Mouse (Mus musculus): Measurements from ENCODE around the gene Trim26. TPM values are rescaled to one million over a fixed set of nuclear protein-coding genes. Genes with fewer than 3 reads are reported as not detected.
"Not testable (repeated sequence)": the region's sequence is repeated elsewhere in the genome, so short reads cannot be mapped to it uniquely, and the experiment has no call there.

The Trim26 gene
- polyA plus RNA-seq, 1 experiment from 2014 or later, result 45.9 TPM

GRCm38 (mm10) chr17:36890073-36890903 lies 53.4 kb downstream of the Trim26 start, which contains the start of gene Trim40:
Trim40 (minus strand) TSS chr17:36890123.
- Histone ChIP-seq H3K9ac (no peak within 1 kb of the TSS), H3K4me3 (replicated peaks) (no peak within 1 kb of the TSS), H3K4me2 (no peak within 1 kb of the TSS), H3K36me3 (no peaks in the 10 kb centered on the region), H3K27ac (no peak within 1 kb of the TSS), H3K27me3 (peaks cover 15% of the 10 kb centered on the region), H3K9me3 (replicated peaks) (no peaks in the 10 kb centered on the region), H3K4me1 (no peaks in the 10 kb centered on the region)
- WGBS, result 89% methylated on average over 5 of the region's 5 CpGs
- no peak for ATAC-seq (replicated peaks; ENCODE audit: low FRiP score)

DNA sequence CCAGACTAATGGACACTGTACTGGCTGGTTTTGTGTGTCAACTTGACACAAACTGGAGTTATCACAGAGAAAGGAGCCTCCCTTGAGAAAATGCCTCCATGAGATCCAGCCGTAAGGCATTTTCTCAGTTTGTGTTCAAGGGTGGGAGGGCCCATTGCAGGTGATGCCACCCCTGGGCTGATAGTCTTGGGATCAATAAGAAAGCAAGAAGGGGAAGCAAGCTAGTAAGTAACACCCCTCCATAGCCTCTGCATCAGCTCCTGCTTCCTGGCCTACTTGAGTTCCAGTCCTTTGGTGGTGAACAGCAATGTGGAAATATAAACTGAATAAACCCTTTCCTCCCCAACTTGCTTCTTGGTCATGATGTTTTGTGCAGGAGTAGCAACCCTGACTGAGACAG lies 54.6 kb downstream of the Trim26 start:
- H3K27me3 ChIP-seq, result peaks cover 15% of the 10 kb centered on the region
- not testable (repeated sequence) for H3K36me3 ChIP-seq; H3K4me1 ChIP-seq; ATAC-seq (replicated peaks; ENCODE audit: low FRiP score); H3K4me2 ChIP-seq; H3K9me3 ChIP-seq (replicated peaks); H3K9ac ChIP-seq; H3K4me3 ChIP-seq (replicated peaks); H3K27ac ChIP-seq
- 97% methylated on average over 1 of the region's 1 CpGs for WGBS

DNA sequence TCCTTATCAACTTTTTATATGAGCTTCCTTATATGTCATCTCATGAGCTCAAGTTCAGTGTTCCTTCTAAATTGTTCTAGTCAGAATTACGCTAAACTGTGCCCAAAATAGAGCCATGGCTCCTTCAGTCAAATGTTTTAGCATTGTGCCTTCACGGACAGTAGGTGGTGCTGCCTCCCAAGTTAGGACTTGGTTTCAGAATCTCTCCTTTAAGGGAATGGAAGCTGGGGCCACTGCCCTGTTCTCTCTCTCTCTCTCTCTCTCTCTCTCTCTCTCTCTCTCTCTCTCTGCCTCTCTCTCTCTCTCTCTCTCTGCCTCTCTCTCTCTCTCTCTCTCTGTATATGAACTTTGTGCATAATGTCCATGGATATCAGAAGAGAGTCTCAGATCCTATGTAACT lies 55.4 kb downstream of the Trim26 start:
- 10% methylated on average over 2 of the region's 2 CpGs for WGBS
- Histone ChIP-seq H3K4me2 (no peak overlapping the region), H3K9me3 (replicated peaks) (no peaks in the 10 kb centered on the region), H3K27ac (no peak overlapping the region), H3K27me3 (peaks cover 15% of the 10 kb centered on the region), H3K4me1 (no peaks in the 10 kb centered on the region), H3K9ac (no peak overlapping the region), H3K4me3 (replicated peaks) (no peak overlapping the region), H3K36me3 (no peaks in the 10 kb centered on the region)
- ATAC-seq (replicated peaks; ENCODE audit: low FRiP score), result no peak

DNA sequence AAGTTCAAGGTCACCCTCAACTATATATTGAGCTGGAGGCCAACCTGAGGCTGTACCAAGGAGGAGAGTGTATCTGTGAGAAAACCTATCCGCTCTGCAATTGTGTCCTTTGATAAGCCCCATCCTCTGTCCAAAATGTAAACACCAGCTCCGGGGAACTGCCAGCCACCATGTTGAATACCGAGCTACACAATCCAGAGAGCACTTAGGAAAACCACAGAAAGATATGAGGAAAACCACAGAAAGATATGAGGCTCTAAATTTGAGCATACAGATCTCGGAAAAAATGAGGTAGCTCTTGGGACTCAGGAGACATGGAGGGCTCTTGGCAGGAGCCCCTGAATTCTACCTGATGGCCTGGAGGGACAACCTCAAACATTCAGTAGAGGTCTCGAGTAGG lies 56.5 kb downstream of the Trim26 start:
- H3K4me2 ChIP-seq, result no peak overlapping the region
- no peak for ATAC-seq (replicated peaks; ENCODE audit: low FRiP score)
- 79% methylated on average over 5 of the region's 5 CpGs for whole genome bisulfite sequencing
- no peak overlapping the region for H3K27ac ChIP-seq
- H3K9ac ChIP-seq, result no peak overlapping the region
- H3K4me3 ChIP-seq (replicated peaks), result no peak overlapping the region
- no peaks in the 10 kb centered on the region for H3K36me3 ChIP-seq
- H3K9me3 ChIP-seq (replicated peaks), result no peaks in the 10 kb centered on the region
- peaks cover 15% of the 10 kb centered on the region for H3K27me3 ChIP-seq
- no peaks in the 10 kb centered on the region for H3K4me1 ChIP-seq

DNA sequence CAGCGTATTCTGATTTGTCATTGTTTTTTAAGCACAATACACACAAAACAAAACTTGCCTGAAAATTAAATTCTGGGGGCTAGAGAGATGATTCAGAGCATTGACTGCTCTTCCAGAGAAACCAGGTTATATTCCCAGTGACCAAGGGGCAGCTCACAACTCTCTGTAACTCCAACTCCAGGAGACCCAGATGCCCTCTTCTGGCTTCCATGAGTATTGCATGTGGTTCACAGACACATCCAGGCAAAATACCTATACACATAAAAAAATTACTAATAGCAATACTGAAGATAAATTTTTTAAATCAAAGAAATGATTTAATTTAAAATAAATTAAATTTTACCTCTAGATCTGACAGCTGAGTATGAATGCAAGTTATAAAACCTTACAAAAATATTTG lies 59.6 kb downstream of the Trim26 start:
- ATAC-seq (replicated peaks; ENCODE audit: low FRiP score), result no peak
- WGBS, result 73% methylated on average over 1 of the region's 1 CpGs
- H3K4me3 ChIP-seq (replicated peaks), result no peak overlapping the region
- H3K27me3 ChIP-seq, result 0 out of 2 replicates have a peak, but pooled peaks cover 3% of the 10 kb centered on the region
- no peak overlapping the region for H3K27ac ChIP-seq
- no peaks in the 10 kb centered on the region for H3K9me3 ChIP-seq (replicated peaks)
- no peak overlapping the region for H3K9ac ChIP-seq
- no peaks in the 10 kb centered on the region for H3K4me1 ChIP-seq
- no peaks in the 10 kb centered on the region for H3K36me3 ChIP-seq
- no peak overlapping the region for H3K4me2 ChIP-seq

DNA sequence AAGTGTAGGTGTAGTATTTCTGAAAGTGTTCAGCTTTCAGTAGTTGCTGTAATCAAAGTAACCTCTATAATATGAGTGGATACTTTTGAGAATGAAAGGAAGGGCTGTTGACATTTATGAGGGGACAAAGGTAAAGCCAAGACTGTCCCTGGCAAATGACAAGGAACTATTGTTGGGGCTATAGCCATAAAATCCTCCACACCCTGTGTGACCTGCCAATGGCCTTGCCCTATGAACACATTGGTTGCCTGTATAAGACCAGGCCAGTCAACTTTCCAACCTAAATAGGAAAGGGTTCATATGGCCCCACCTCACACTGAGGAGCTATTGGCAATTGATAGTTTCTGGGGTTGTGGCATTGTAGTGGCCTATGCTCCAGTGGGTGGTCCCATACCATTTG lies 60.1 kb downstream of the Trim26 start:
- no peaks in the 10 kb centered on the region for H3K9me3 ChIP-seq (replicated peaks)
- H3K4me3 ChIP-seq (replicated peaks), result no peak overlapping the region
- no peak overlapping the region for H3K9ac ChIP-seq
- no peaks in the 10 kb centered on the region for H3K4me1 ChIP-seq
- no peak overlapping the region for H3K27ac ChIP-seq
- H3K4me2 ChIP-seq, result no peak overlapping the region
- no peak for ATAC-seq (replicated peaks; ENCODE audit: low FRiP score)
- H3K27me3 ChIP-seq, result no peaks in the 10 kb centered on the region
- no peaks in the 10 kb centered on the region for H3K36me3 ChIP-seq

DNA sequence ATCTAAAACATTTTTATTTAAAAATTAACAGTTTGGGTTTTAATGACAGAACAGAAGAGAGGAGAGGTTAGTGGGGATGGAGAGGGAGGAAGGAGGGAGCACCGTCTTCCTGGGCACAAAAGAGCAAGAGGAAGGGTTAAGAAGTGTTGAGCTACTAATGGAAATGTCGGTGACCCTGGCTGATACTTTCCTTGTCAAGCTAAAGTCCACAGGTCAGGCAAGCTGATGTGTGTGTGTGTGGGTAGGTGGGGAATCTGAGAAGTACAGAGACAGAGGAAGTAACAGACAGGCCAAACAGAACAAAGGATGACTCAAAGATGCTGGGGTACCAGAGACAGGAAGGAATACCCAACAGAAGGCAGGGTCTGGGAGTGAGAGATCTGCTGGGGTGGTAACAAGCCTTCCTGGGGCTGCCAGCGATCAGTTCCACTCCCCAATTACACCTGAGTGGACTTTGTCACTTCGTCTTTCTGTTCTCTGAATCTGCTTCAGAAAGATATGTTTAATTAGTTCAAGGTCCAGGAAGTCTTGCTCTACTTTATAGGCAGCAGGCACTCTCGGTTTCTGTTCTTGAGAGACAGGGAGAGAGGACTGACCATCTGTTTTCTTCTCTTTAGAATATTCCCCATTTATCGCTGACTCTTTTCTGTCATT lies 60.7 kb downstream of the Trim26 start, which contains the start of gene Trim31:
TSS of gene Trim31 (plus strand) at position 567 of the 654 bp plus-strand sequence.
- Histone ChIP-seq H3K36me3 (no peaks in the 10 kb centered on the region), H3K27me3 (no peaks in the 10 kb centered on the region), H3K27ac (no peak within 1 kb of the TSS), H3K4me3 (replicated peaks) (no peak within 1 kb of the TSS), H3K9me3 (replicated peaks) (no peaks in the 10 kb centered on the region), H3K4me1 (no peaks in the 10 kb centered on the region), H3K9ac (no peak within 1 kb of the TSS), H3K4me2 (no peak within 1 kb of the TSS)
- WGBS, result 73% methylated on average over 6 of the region's 6 CpGs
- no peak for ATAC-seq (replicated peaks; ENCODE audit: low FRiP score)

DNA sequence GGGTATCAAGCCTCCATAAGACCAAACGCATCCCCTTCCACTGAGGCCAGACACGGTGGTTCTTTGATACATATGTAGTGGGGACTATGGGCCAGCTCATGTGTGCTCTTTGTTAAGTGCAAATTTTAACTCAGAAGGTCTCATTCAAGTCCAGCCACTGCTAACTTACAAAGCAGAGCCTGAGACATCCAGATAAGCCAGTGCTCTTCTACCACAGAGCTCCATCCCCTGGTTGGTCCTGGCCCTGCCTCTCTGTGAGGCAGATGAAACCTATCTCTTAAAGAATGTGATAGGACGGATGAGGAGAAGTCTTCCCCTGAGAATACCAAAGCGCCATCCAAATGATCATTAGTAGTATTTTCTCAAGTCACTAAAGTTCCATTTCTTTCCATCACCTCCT lies 62.4 kb downstream of the Trim26 start:
- Histone ChIP-seq H3K4me1 (no peaks in the 10 kb centered on the region), H3K9me3 (replicated peaks) (no peaks in the 10 kb centered on the region), H3K27me3 (no peaks in the 10 kb centered on the region), H3K27ac (no peak overlapping the region), H3K4me2 (no peak overlapping the region), H3K9ac (no peak overlapping the region), H3K4me3 (replicated peaks) (no peak overlapping the region), H3K36me3 (no peaks in the 10 kb centered on the region)
- ATAC-seq (replicated peaks; ENCODE audit: low FRiP score), result no peak
- 91% methylated on average over 4 of the region's 4 CpGs for WGBS

DNA sequence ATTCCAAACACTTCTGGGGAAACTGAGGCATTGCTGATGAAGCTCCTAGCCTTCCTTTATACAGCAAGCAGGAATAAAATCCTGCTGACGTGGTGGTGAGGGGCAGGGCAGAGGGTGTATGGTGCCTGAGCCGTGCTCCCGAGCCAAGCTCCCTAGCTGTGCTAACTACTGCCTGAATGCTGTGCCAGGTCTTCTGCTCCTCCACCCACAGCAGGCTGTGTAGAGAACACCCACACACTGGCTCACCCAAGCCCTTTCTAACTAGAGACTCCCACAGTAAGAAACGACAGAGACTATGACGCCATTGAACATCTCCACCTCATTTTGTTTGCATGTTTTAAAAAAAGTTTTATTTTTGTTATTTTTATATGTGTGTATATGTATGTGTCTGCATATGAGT lies 63.1 kb downstream of the Trim26 start:
- Histone ChIP-seq H3K9ac (no peak overlapping the region), H3K9me3 (replicated peaks) (no peaks in the 10 kb centered on the region), H3K4me2 (no peak overlapping the region), H3K4me3 (replicated peaks) (no peak overlapping the region), H3K36me3 (no peaks in the 10 kb centered on the region), H3K27me3 (no peaks in the 10 kb centered on the region), H3K4me1 (no peaks in the 10 kb centered on the region), H3K27ac (no peak overlapping the region)
- WGBS, result 74% methylated on average over 5 of the region's 5 CpGs
- no peak for ATAC-seq (replicated peaks; ENCODE audit: low FRiP score)

DNA sequence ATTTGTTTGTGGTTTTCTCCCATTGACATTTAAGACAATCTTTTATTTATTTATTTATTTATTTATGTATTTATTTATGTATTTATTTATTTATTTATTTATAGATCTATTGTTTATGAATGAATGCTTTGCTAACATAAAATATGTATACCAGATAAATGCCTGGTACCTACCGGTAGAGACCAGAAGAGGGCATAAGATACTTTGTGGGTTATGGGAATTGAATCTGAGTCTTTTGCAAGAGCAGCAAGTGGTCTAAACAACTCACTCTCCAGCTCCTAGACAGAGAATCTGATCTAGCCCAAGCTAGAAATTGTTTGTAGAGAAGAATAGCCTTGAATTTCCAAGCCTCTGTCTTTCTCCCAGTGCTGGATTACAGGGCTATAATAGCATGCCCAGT lies 63.8 kb downstream of the Trim26 start:
- Histone ChIP-seq H3K4me2 (no peak overlapping the region), H3K4me1 (no peaks in the 10 kb centered on the region), H3K36me3 (no peaks in the 10 kb centered on the region), H3K4me3 (replicated peaks) (no peak overlapping the region), H3K27me3 (no peaks in the 10 kb centered on the region), H3K9me3 (replicated peaks) (no peaks in the 10 kb centered on the region), H3K9ac (no peak overlapping the region), H3K27ac (no peak overlapping the region)
- 40% methylated on average over 1 of the region's 1 CpGs for WGBS
- no peak for ATAC-seq (replicated peaks; ENCODE audit: low FRiP score)

DNA sequence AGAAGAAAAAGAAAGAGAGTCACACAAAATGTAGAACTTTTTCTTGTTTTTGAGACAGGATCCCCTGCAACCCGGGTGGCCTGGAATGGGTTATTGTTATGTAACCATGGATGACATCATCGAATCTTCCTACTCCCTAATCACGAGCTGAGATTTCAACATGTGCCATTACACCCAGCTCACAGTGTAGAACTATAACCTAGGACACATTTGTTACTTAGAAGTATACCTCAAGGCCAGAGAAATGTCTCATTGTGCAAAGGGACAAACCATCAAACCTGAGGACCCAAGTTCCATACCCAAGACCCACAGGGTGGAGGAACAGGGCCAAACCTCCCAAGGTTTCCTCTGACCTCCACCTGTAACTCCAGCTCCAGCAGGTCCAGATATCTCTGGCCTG lies 66.7 kb downstream of the Trim26 start:
- Histone ChIP-seq H3K9ac (no peak overlapping the region), H3K36me3 (no peaks in the 10 kb centered on the region), H3K4me3 (replicated peaks) (no peak overlapping the region), H3K4me1 (no peaks in the 10 kb centered on the region), H3K4me2 (no peak overlapping the region), H3K27me3 (no peaks in the 10 kb centered on the region), H3K27ac (no peak overlapping the region), H3K9me3 (replicated peaks) (no peaks in the 10 kb centered on the region)
- no peak for ATAC-seq (replicated peaks; ENCODE audit: low FRiP score)
- 74% methylated on average over 3 of the region's 3 CpGs for WGBS

DNA sequence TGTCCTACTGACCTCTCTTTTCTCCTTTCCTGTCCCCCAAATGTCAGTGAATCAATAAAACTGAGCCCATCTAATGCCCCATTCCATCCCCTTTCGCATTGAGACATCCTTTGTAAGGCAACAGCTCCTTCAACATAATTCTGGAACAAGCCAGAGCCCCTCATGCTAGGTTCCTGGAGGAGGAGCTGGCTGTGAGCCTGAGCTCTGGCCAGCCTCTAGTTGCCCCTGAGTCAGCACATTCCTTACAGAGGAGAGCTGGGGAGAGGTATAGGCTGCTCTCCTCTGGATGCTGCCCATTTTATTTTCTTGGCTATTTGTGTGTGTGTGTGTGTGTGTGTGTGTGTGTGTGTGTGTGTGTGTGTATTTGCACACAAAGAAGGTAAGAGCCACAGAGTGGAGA lies 71.3 kb downstream of the Trim26 start:
- Histone ChIP-seq H3K4me1 (no peaks in the 10 kb centered on the region), H3K27me3 (peaks cover 12% of the 10 kb centered on the region; the same call in 1 of the 2 replicates), H3K36me3 (no peaks in the 10 kb centered on the region), H3K9ac (no peak overlapping the region), H3K4me2 (no peak overlapping the region), H3K27ac (no peak overlapping the region), H3K9me3 (replicated peaks) (no peaks in the 10 kb centered on the region), H3K4me3 (replicated peaks) (no peak overlapping the region)
- 0 out of 2 replicates have a peak, but pooled peaks have one; percentile 36 for ATAC-seq (replicated peaks; ENCODE audit: low FRiP score)
- WGBS, result 47% methylated on average over 1 of the region's 1 CpGs

All from kidney, embryonic 15.5 days (tissue).